Mouse (Mus musculus) cortical plate, adult 2 months (tissue): Measurements from ENCODE around the gene Lmx1b. TPM values are rescaled to one million over a fixed set of nuclear protein-coding genes. Genes with fewer than 3 reads are reported as not detected.

Experiments used
- H3K27ac ChIP-seq: fragments of 200-500 bp; 2 replicates; pipeline ENCODE4 v1.5.1; 2012; ENCODE audit warnings: low read length, control low read depth, inconsistent platforms; ENCODE audit not compliant: insufficient read depth
- H3K4me1 ChIP-seq: fragments of 200-500 bp; 2 replicates; pipeline ENCODE4 v1.6.1; 2011; ENCODE audit warnings: low read length; ENCODE audit not compliant: control insufficient read depth, insufficient read depth
- H3K4me3 ChIP-seq: fragments of 200-500 bp; 2 replicates; pipeline ENCODE4 v1.5.1; 2011; ENCODE audit warnings: mild to moderate bottlenecking, low read length, control low read depth; ENCODE audit not compliant: insufficient read depth
- CTCF ChIP-seq: fragments of 200-500 bp; IDR thresholded peaks from 2 replicates; pipeline ENCODE4 v1.5.1; 2011; ENCODE audit warnings: mild to moderate bottlenecking, control low read depth, low read length; ENCODE audit not compliant: insufficient read depth; ENCODE audit errors: extremely low read depth
- POLR2A ChIP-seq: fragments of 200-500 bp; IDR thresholded peaks from 2 replicates; pipeline ENCODE4 v1.6.1; 2011; ENCODE audit warnings: mild to moderate bottlenecking, low read length, control low read depth; ENCODE audit not compliant: insufficient read depth; ENCODE audit errors: extremely low read depth
- polyA plus RNA-seq: library from polyadenylated mRNA; depleted of rRNA; stranded (reverse); fragments of >200 nt; gene quantifications from 2 replicates; pipeline ENCODE4 v1.2.3, GENCODE M21; 2012

Lmx1b gene
- polyA plus RNA-seq, 1 experiment: 0.23 TPM

- Histone ChIP-seq H3K4me3 (no peak overlapping the region), H3K4me1 (no peaks in the 10 kb centered on the region), H3K27ac (no peak overlapping the region)
- TF ChIP-seq CTCF (no peak), POLR2A (no peak)
These were observed 74.4 kb downstream of the Lmx1b start for GRCm38 (mm10) chr2:33565886-33566285.

- Histone ChIP-seq H3K27ac (no peak overlapping the region), H3K4me1 (no peaks in the 10 kb centered on the region), H3K4me3 (no peak overlapping the region)
- TF ChIP-seq CTCF: no peak
- no peak for TF ChIP-seq POLR2A
These were observed 75.6 kb downstream of the Lmx1b start for GRCm38 (mm10) chr2:33564748-33565147.

DNA sequence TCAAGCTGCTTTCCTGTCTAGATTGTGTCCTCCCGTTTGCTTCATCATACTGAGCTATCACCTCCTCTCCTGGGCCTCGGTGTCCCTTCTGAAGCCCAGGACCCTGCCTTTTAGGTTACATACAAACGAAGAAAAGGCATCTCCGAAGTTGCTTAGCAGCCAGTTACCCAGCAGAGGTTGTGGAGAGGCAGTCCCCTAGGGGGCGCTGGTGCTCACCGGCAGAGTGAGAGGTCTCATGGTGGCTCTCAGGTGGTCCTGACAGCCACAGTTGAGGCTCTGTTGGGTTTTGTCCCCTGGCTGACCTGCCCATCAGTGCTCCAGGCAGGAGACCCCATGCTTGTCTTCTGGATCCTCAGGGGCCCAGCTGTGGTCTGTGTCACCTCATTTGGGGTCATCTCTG, 80.6 kb downstream of the Lmx1b start:
- Histone ChIP-seq H3K27ac (no peak overlapping the region), H3K4me3 (peak overlapping the region; percentile 18), H3K4me1 (no peaks in the 10 kb centered on the region; the same call in 1 of the 2 replicates)
- no peak for TF ChIP-seq POLR2A
- TF ChIP-seq CTCF: peak; percentile 71

GRCm38 (mm10) chr2:33559334-33559733, 81.0 kb downstream of the Lmx1b start:
- TF ChIP-seq CTCF (no peak), POLR2A (no peak)
- H3K4me3 ChIP-seq: peak overlapping the region; percentile 18
- H3K27ac ChIP-seq: no peak overlapping the region
- H3K4me1 ChIP-seq: no peaks in the 10 kb centered on the region; the same call in 1 of the 2 replicates

DNA sequence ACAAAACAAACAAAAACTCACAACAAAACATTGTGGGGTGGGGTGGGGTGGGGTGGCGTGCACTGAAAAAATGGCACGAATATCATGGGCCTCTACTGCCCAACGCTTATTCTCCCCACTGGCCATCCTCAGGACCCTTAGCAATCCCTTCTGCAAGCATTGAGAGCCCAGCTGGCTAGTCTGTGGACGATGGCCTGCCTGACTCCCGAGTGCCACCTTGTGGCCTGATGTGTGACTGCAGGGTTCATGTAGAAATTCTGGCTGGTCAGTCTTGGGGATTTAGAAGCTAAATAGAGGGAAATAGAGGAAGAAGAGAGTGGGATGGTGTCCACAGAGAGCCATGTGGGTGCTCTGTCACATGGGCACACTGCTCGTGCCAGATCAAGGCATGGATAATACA, 82.1 kb downstream of the Lmx1b start:
- Histone ChIP-seq H3K4me1 (no peaks in the 10 kb centered on the region; the same call in 1 of the 2 replicates), H3K4me3 (no peak overlapping the region), H3K27ac (no peak overlapping the region)
- TF ChIP-seq POLR2A (no peak), CTCF (peak; percentile 99)

- Histone ChIP-seq H3K4me1 (no peaks in the 10 kb centered on the region; the same call in 1 of the 2 replicates), H3K27ac (no peak overlapping the region), H3K4me3 (no peak overlapping the region)
- TF ChIP-seq CTCF (no peak), POLR2A (no peak)
These were observed 84.7 kb downstream of the Lmx1b start for GRCm38 (mm10) chr2:33555573-33555972.

DNA sequence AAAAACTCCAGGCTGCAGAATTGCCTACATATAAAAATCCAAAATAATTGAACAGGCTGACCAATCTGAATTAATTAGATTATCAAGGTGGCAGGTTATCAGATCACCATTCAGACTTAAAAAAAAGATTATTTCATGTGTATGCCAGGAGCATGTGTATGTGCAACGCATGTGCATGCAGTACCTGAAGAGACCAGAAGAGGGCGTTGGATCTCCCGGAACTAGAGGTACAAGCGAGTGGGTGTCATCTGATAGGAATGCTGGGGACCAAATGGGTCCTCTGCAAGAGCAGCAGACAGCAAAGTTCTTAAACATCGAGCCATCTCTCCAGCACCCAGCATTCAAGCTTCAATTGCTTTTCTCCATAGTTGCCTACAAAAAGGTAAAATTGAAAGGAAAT, 87.6 kb downstream of the Lmx1b start:
- H3K4me1 ChIP-seq: no peaks in the 10 kb centered on the region
- TF ChIP-seq POLR2A (no peak), CTCF (0 out of 2 replicates have a peak, but pooled peaks have one; percentile 8)
- no peak overlapping the region for H3K4me3 ChIP-seq
- H3K27ac ChIP-seq: no peak overlapping the region

DNA sequence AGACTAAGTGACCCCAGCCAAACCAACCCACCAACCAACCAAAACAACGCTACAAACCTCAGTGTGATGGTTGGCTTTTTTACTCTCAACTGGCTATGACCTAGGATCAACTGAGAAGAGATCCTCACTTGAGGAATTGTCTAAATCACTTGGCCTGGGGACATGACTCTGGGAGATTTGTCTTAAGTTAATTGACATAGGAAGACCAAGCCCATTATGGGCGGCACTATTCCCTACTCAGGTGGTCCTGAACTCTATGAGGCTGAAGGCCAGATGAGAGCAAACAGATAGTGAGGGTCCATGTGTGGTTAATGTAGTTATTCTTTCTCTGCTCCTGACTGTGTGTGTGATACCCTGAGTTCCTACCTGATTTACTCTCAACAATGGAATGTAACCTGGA, 92.7 kb downstream of the Lmx1b start:
- Histone ChIP-seq H3K4me1 (peaks cover 4% of the 10 kb centered on the region), H3K4me3 (no peak overlapping the region), H3K27ac (no peak overlapping the region)
- TF ChIP-seq CTCF (no peak), POLR2A (no peak)

DNA sequence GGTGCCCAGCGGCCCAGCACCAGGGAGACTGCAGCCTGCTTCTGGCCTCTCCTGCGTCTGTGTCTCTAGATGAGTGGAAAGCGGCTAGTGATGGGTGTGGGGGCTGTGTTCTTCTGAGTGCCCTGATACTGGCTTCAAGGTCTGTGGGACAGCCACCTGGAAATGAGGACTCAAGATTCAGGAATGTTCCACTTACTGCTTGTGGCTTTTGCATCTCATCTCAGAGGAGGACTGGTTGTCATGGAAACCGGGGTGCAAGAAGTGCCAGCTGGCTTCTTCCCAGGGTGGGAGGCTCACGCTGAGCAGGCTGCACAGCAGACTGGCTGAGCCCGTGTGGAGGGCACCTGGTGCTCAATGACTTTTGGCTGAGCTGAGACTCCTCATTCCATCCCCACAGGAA, 93.4 kb downstream of the Lmx1b start:
- Histone ChIP-seq H3K4me3 (no peak overlapping the region), H3K4me1 (peaks cover 4% of the 10 kb centered on the region), H3K27ac (peak overlapping the region; percentile 80)
- no peak for TF ChIP-seq CTCF
- peak; percentile 40; the same call in 1 of the 2 replicates for TF ChIP-seq POLR2A

DNA sequence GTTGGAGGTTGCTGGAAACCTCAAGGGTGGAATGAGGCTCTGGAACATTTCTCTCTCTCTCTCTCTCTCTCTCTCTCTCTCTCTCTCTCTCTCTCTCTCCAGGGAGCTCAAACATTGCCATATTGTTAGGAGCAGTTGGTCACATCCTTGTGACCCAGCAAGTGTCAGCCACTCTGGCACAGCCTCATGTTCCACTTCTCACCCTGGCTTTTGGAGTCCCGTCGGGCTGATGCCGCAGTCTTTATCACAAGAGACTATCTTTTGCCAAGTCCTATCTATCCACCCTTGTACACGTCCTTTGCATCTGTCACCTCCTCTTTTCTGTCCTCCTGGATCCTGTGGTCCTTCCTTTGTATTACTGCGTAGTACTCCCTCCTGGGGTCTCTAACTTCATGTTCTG, 94.3 kb downstream of the Lmx1b start:
- TF ChIP-seq POLR2A: no peak
- Histone ChIP-seq H3K4me3 (no peak overlapping the region), H3K4me1 (peaks cover 4% of the 10 kb centered on the region), H3K27ac (no peak overlapping the region)

DNA sequence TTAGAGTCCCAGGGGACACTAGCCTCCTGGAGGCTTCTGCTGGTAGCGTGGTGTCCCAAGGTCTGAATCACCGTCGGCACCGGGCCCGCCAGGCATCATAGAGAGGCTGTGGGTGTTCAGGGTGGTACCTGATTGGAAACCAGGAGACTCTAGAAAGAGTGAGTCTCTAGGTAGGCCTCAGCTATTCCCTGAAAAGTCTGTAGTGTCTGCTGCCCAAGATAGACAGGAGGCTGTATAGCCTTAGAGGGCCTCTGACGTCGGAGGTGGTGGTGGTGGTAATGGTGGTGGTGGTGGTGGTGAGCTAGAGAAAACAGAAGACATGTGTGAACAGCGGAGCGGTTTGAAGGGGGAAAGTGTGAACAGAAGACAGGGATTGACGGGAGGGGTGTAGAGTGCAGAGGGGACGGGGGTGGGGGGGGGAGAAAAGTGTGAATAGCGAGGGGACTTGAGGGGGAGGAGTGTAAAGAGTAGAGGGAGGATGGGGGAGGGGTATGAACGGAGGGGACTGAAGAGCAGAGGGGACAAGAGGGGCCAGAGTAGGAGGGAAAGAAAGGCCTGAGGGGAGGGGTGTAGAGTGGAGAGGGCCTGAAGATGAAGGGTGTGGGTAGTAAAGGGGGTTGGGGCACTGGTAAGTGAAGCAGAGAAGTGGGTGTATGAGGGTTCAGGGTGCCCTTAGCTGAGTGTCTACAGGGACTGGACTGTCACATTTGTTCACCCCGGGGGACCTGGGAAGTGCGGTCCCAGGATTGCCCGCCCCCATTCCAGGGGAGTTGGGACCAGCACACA, 95.3 kb downstream of the Lmx1b start:
- Histone ChIP-seq H3K4me3 (0 out of 2 replicates have a peak overlapping the region, but pooled peaks have one; percentile 58), H3K27ac (peak overlapping the region; percentile 94), H3K4me1 (peaks cover 4% of the 10 kb centered on the region)
- no peak for TF ChIP-seq POLR2A
- TF ChIP-seq CTCF: no peak
